Mouse (Mus musculus): ENCODE results near the gene Tcirg1.

GRCm38 (mm10) chr19:3846676-3847604 lies 60.0 kb downstream of the Tcirg1 start:
- TF ChIP-seq CTCF (IDR thresholded peaks at IDR 0.05; ENCODE audit: borderline replicate concordance, insufficient read depth, low read depth, low read length) (no peak), POLR2A (IDR thresholded peaks at IDR 0.05; ENCODE audit: borderline replicate concordance, insufficient read depth, low read length) (no peak)
